In genomic region chr5:65862217-65862927, GRCm38 (mm10) we compare ENCODE assay signal across 13 mouse cellular contexts.
"Had no signal": no experiment of that assay in that cellular context is flagged by ENCODE, and none has a peak within 500 bp of the region (broad histone marks: within the 10 kb centered on the region; RNA-seq: fewer than 3 reads in every experiment).

No protein-coding gene starts in this region.

- DNase-seq: kidney, adult 2 months; kidney, postnatal 14 days; layer of hippocampus, adult 9-11 months; layer of hippocampus, postnatal 36 days; liver, embryonic 13.5 days; lung, adult 18-20 months; midbrain, embryonic 14.5 days had no signal

- ATAC-seq: intestine, embryonic 16.5 days had no signal

- H3K27me3 ChIP-seq: kidney, embryonic 15.5 days; limb, embryonic 15.5 days; liver, embryonic 13.5 days; neural tube, embryonic 12.5 days had no signal

- H3K27ac ChIP-seq: kidney, embryonic 15.5 days; limb, embryonic 15.5 days; liver, embryonic 13.5 days; midbrain, embryonic 10.5 days; neural tube, embryonic 12.5 days had no signal

- H3K36me3 ChIP-seq: kidney, embryonic 15.5 days; limb, embryonic 15.5 days; liver, embryonic 13.5 days; midbrain, embryonic 10.5 days; neural tube, embryonic 12.5 days had no signal

- H3K4me3 ChIP-seq: kidney, embryonic 15.5 days; limb, embryonic 15.5 days; liver, embryonic 13.5 days; midbrain, embryonic 10.5 days; myocyte; neural tube, embryonic 12.5 days had no signal

- H3K4me1 ChIP-seq: neural tube, embryonic 12.5 days had no signal
